Mouse (Mus musculus) liver, postnatal 0 days (tissue): Measurements from ENCODE around the gene Nsrp1.

Source experiments
- CTCF ChIP-seq: sonication (generic); IDR thresholded peaks from 2 replicates; pipeline ENCODE4 v1.5.1; 2016; ENCODE audit warnings: antibody characterized with exemption, low read depth
- EP300 ChIP-seq: IDR thresholded peaks from 2 replicates; pipeline ENCODE4 v1.6.1; 2016; ENCODE audit warnings: antibody characterized with exemption, low read depth, mild to moderate bottlenecking

DNA sequence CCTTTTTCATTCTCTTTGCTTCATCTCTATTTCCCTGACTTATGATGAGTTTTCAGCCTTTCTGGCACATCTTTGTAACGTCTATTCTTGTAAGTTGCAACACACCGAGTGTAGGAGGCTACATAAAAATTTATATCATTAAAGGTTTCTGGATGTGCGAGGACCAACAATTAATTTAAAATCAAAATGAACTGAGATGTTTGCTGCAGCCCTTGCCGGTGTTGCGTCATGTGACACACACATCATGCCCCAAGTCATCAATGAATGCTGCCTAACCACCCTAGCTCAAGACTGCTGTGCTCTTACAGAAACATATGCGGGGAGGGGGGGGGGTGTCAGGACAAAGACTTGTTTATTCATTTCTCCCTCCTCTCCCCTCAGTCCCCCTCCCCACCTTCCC, 30.2 kb upstream of the Nsrp1 start:
- TF ChIP-seq CTCF (no peak), EP300 (no peak)
